Mouse (Mus musculus) liver, embryonic 11.5 days (tissue): ENCODE data around the gene Lrrc36. TPM values are rescaled to one million over a fixed set of nuclear protein-coding genes. Genes with fewer than 3 reads are reported as not detected.
A peak's percentile ranks its signal among the peaks of the same experiment; 100 is the strongest.

Experiments used
- ATAC-seq: fragments of 200-750 bp; cut with Nextera tagmentation; replicated peaks from 2 replicates; pipeline ENCODE4 v1.8.0; 2017; ENCODE audit warnings: moderate number of reproducible peaks, mild to moderate bottlenecking, moderate TSS enrichment, moderate library complexity; ENCODE audit not compliant: low FRiP score
- DNase-seq: peaks from one replicate; pipeline ENCODE4 v3.0.0-alpha.2; 2017; ENCODE audit warnings: low spot score
- H3K27ac ChIP-seq: fragments of 300-500 bp; sonication (generic); 2 replicates; pipeline ENCODE4 v1.5.1; 2014; ENCODE audit warnings: mild to moderate bottlenecking, low read depth, low read length, control low read depth
- H3K27me3 ChIP-seq: fragments of 300-500 bp; sonication (generic); replicated peaks from 2 replicates; pipeline ENCODE4 v1.6.1; 2014; ENCODE audit warnings: low read length, mixed read lengths; ENCODE audit not compliant: control insufficient read depth, insufficient read depth
- H3K36me3 ChIP-seq: fragments of 300-500 bp; sonication (generic); 2 replicates; pipeline ENCODE4 v1.6.1; 2014; ENCODE audit warnings: mild to moderate bottlenecking, low read length, moderate library complexity, mixed read lengths; ENCODE audit not compliant: control insufficient read depth, insufficient read depth
- H3K4me1 ChIP-seq: fragments of 300-500 bp; sonication (generic); replicated peaks from 2 replicates; pipeline ENCODE4 v1.6.1; 2014; ENCODE audit warnings: low read length, mixed read lengths; ENCODE audit not compliant: control insufficient read depth, insufficient read depth
- H3K4me2 ChIP-seq: fragments of 300-500 bp; sonication (generic); 2 replicates; pipeline ENCODE4 v1.6.1; 2014; ENCODE audit warnings: mild to moderate bottlenecking, control low read depth, moderate library complexity
- H3K4me3 ChIP-seq: fragments of 300-500 bp; sonication (generic); 2 replicates; pipeline ENCODE4 v1.5.1; 2014; ENCODE audit warnings: low read depth, low read length, control low read depth
- H3K9ac ChIP-seq: fragments of 300-500 bp; sonication (generic); 2 replicates; pipeline ENCODE4 v1.6.1; 2014; ENCODE audit warnings: low read depth, low read length, control low read depth
- H3K9me3 ChIP-seq: fragments of 300-500 bp; sonication (generic); 2 replicates; pipeline ENCODE4 v1.6.1; 2016; ENCODE audit warnings: low read length, inconsistent platforms, mixed read lengths; ENCODE audit not compliant: control insufficient read depth
- WGBS: fragments of 180-500 bp; shearing (Covaris S2); extraction: QIAGEN DNeasy Blood & Tissue Kit; methylation state at CpG from one replicate; pipeline ENCODE4 v1.1.7; 2014; 5-methylcytosine and 5-hydroxymethylcytosine counted together
- polyA plus RNA-seq: library from polyadenylated mRNA; unstranded; fragments of >200 nt; fragmentation: Nextera tagmentation; extraction: Ambion mirVana; gene quantifications from 2 replicates; pipeline ENCODE4 v1.2.1, GENCODE M21; 2014

Lrrc36 gene
- polyA plus RNA-seq, 1 experiment from 2014 or later: 0.19 TPM

DNA sequence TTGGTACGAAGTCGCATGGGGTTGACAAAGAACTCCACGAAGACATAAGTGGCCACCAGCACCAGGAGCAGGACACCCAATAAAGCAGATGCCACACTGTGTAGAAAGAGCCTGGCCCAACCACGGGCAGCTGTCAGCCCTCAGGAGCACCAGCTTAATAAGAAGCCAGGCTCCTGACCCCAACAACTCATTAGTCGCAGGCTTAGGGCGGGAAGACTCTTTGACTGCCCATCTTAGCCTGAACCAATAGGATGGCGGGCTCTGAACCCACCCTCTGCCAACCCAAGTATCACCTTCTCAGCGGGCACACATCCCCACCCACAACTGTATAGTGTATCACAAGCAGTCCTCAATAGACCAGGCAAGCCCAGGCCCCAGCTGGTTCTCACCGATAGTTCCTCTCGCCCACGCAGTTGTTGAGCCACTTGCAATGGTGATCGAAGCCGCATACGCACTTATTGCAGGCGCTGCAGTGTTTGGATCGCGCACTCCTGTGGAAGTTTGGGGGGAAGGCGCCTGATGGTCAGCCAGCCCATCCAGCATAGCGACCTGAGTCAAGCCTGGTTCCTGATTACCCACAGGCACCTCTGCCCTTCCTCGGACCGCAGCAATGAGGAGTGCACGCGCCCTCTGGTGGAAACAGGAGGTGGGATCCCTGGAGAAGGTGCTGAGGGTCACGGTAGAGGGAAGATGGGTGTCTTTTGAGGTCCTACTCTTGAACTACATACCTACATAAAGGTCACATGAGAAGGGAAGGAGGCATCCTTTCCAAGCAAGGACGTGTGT, 63.5 kb downstream of the Lrrc36 start:
- peaks cover 15% of the 10 kb centered on the region for H3K4me1 ChIP-seq
- 42% methylated on average over 25 of the region's 25 CpGs for WGBS
- H3K36me3 ChIP-seq: no peaks in the 10 kb centered on the region
- DNase-seq (peak; percentile 53), ATAC-seq (peak; percentile 33)
- H3K4me2 ChIP-seq: no peak overlapping the region
- no peak overlapping the region for H3K4me3 ChIP-seq
- no peaks in the 10 kb centered on the region for H3K9me3 ChIP-seq
- no peak overlapping the region for H3K9ac ChIP-seq
- no peak overlapping the region for H3K27ac ChIP-seq
- peaks cover 34% of the 10 kb centered on the region for H3K27me3 ChIP-seq

DNA sequence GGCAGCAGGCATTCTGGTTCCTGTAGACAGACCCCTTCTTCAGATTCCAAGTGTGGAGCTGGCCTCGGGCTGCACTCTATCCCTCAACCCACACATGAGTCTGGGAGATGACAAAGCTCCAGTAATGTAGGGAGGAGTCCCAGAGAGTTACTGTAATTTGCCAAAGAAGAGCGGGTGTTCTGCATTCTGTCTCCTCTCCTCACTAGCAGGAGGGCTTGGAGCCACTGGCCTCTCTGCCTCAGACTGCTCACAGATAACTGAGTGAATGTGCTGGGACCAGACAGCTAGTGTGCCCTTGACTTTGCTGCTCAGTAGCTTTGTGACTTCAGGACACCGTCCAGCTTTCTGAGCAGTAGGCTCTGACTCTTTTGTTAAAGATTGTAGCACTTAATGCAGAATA, 64.4 kb downstream of the Lrrc36 start:
- peaks cover 11% of the 10 kb centered on the region for H3K4me1 ChIP-seq
- no peak for DNase-seq
- H3K27me3 ChIP-seq: peaks cover 24% of the 10 kb centered on the region
- no peak overlapping the region for H3K9ac ChIP-seq
- no peak for ATAC-seq
- no peaks in the 10 kb centered on the region for H3K9me3 ChIP-seq
- H3K4me2 ChIP-seq: no peak overlapping the region
- H3K4me3 ChIP-seq: no peak overlapping the region
- WGBS: 78% methylated on average over 3 of the region's 3 CpGs
- H3K27ac ChIP-seq: no peak overlapping the region
- no peaks in the 10 kb centered on the region for H3K36me3 ChIP-seq

DNA sequence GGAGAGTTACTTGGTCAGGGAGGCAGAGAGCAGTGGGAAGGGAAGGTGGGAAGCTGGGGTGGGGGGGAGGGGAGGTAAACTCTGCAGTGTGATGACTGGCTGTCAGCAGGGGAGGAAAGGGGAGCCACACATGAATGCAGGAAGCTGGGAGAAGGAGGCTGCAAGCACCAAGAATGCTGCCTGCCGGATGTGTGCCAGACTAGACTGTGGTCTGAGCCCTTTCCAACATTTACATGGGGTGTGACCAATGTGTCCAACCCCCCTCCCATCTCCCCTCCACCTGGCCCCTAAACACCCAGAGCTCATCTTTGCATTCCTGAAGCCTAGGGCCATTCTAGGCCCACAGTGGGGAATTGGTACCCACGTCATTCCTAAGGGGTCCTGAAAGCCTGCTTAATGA, 67.6 kb downstream of the Lrrc36 start:
- DNase-seq (no peak), ATAC-seq (no peak)
- H3K27me3 ChIP-seq: no peaks in the 10 kb centered on the region
- no peak overlapping the region for H3K9ac ChIP-seq
- no peak overlapping the region for H3K4me3 ChIP-seq
- H3K27ac ChIP-seq: no peak overlapping the region
- H3K4me2 ChIP-seq: no peak overlapping the region
- no peaks in the 10 kb centered on the region for H3K9me3 ChIP-seq
- no peaks in the 10 kb centered on the region; the same call in 1 of the 2 replicates for H3K4me1 ChIP-seq
- no peaks in the 10 kb centered on the region for H3K36me3 ChIP-seq
- 32% methylated on average over 2 of the region's 2 CpGs for WGBS

DNA sequence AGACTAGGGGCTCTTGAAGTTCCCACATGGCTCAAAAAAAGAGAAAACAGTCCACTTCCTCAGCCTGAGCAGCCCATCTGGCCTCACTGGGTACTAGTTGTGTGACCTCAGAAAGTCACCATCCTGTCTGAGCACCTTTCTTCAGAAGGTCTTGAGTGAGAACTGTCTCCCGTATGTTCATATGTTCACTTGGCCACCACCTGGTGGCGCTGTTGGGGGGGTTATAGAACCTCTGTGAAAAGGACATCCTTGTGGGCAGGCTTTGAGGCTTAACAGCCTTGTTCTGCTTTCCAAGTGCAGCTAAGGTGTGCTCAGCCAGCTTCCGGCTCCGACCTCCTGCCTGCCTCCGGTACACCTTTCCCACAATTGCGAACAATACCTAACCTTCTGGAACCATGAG, 68.1 kb downstream of the Lrrc36 start:
- no peaks in the 10 kb centered on the region for H3K36me3 ChIP-seq
- H3K4me1 ChIP-seq: no peaks in the 10 kb centered on the region; the same call in 1 of the 2 replicates
- WGBS: 68% methylated on average over 6 of the region's 6 CpGs
- no peak overlapping the region for H3K4me2 ChIP-seq
- ATAC-seq (no peak), DNase-seq (peak; percentile 46)
- no peak overlapping the region for H3K27ac ChIP-seq
- no peaks in the 10 kb centered on the region for H3K9me3 ChIP-seq
- no peak overlapping the region for H3K9ac ChIP-seq
- H3K4me3 ChIP-seq: no peak overlapping the region
- H3K27me3 ChIP-seq: no peaks in the 10 kb centered on the region

DNA sequence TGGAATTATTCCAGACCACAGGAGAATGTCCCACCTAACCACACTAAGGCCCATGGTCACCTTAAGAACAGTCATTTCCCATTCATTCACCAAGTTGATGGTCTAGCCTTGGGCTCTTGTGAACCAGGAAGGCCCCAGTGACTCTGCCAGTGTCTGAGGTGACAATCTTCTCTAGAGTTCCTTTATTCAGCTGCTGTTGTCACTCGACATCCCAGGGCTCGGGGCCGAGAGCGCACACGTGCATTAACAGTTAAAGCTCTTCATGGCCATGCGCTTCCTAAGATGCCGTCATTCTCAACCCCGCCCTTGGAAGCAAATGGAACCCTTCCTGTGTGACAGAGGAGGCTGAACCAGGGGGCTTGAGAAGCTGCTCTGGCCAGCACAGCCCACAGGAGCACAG, 68.8 kb downstream of the Lrrc36 start:
- WGBS: 80% methylated on average over 8 of the region's 8 CpGs
- no peak for ATAC-seq
- no peak overlapping the region for H3K27ac ChIP-seq
- no peaks in the 10 kb centered on the region for H3K9me3 ChIP-seq
- H3K27me3 ChIP-seq: no peaks in the 10 kb centered on the region
- H3K36me3 ChIP-seq: no peaks in the 10 kb centered on the region
- no peak overlapping the region for H3K4me2 ChIP-seq
- no peak overlapping the region for H3K9ac ChIP-seq
- H3K4me1 ChIP-seq: no peaks in the 10 kb centered on the region; the same call in 1 of the 2 replicates
- no peak overlapping the region for H3K4me3 ChIP-seq
- DNase-seq: no peak

DNA sequence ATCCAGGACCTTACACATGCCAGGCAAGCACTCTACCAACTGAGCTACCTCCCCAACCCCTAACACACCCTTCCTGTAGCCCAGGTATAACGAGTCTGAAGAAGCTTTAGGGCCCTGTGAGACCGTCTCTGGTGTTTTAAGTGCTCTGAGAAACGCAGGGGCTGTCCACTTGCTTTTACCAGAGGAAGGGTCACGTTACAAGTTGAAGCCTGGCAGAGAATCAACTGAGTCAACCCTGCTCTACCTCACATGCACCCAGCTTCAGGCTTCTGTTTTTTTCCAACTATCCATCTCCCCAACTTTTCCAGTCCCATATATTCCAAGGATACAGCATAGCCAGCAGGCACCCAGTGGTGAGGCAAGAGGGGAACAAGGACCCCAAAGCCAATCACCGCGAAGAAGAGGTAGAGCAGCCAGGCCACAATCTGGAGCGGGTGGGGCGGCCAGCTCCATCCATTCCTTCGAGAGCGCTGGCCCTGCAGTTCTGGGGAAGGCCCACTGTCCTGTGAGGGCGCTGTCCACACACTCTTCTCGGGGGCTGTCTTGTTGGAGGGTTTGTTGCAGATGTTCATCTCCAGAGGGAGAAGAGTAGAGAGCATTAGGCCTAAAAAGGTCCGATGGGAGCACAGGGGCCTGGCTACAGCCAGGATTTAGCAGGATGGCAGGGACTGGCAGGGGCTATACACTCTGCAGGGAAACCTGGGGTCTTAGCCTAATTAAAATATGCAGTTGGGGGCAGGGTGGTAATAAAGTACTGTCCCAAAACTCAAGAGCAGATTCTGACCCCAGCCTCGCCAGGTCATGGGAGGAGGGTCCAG, 70.0 kb downstream of the Lrrc36 start:
- H3K27ac ChIP-seq: no peak overlapping the region
- ATAC-seq (peak; percentile 60), DNase-seq (no peak)

DNA sequence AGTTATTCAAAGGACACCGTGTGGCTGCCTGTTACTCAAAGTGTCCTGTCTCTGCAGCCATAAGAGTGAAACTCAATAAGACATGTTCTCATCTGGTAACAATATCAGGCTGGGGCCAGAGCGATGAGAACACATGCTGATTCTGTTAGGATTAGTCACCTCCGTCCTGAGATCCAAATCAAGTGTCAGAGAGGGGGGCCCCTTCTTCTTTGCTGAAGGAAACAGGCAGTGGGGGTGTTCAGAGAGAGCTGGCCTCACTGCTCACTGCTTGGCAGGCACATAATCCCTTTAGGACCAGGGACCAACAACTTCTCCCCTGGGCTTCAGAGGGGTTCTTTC, 70.6 kb downstream of the Lrrc36 start:
- ATAC-seq: no peak
- 62% methylated on average over 3 of the region's 3 CpGs for WGBS
- DNase-seq: no peak
- Histone ChIP-seq H3K9ac (no peak overlapping the region), H3K4me2 (no peak overlapping the region), H3K27me3 (no peaks in the 10 kb centered on the region), H3K9me3 (no peaks in the 10 kb centered on the region), H3K27ac (no peak overlapping the region), H3K36me3 (no peaks in the 10 kb centered on the region), H3K4me3 (no peak overlapping the region), H3K4me1 (no peaks in the 10 kb centered on the region; the same call in 1 of the 2 replicates)

More for the DNA sequence above, 70.0 kb downstream of the Lrrc36 start:
- Histone ChIP-seq H3K4me1 (no peaks in the 10 kb centered on the region; the same call in 1 of the 2 replicates), H3K27me3 (no peaks in the 10 kb centered on the region), H3K36me3 (no peaks in the 10 kb centered on the region), H3K4me3 (no peak overlapping the region), H3K9ac (no peak overlapping the region), H3K9me3 (no peaks in the 10 kb centered on the region), H3K4me2 (no peak overlapping the region)
- 52% methylated on average over 14 of the region's 14 CpGs for WGBS

DNA sequence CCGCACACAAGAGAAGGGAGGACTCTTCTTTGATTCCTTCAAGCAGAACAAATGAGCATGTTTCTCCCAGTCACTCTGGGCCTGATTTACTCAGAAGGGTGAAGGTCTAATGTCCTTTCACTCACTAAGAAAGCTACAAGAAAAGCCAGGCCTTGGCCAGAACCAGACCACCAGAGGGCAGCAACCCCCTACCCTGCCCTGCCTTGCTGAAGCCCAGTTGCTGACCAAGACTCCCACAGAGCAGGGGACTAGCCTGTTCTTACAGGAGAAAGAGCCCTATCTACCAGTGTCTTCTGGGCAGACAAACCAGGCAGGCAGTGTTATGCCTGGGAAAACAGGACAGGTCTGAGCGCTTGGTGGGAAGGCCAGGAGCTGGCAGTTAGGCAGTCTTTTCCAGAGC, 71.0 kb downstream of the Lrrc36 start:
- Histone ChIP-seq H3K4me2 (no peak overlapping the region), H3K4me3 (no peak overlapping the region), H3K27ac (0 out of 2 replicates have a peak overlapping the region, but pooled peaks have one; percentile 17), H3K27me3 (no peaks in the 10 kb centered on the region), H3K9ac (no peak overlapping the region), H3K9me3 (no peaks in the 10 kb centered on the region), H3K36me3 (no peaks in the 10 kb centered on the region), H3K4me1 (no peaks in the 10 kb centered on the region; the same call in 1 of the 2 replicates)
- DNase-seq: peak; percentile 56
- ATAC-seq: no peak
- 41% methylated on average over 2 of the region's 2 CpGs for WGBS
